Mouse (Mus musculus) lung, embryonic 14.5 days (tissue): ENCODE data around the gene 9130023H24Rik. TPM values are rescaled to one million over a fixed set of nuclear protein-coding genes. Genes with fewer than 3 reads are reported as not detected.

Experiments used
- ATAC-seq: fragments of 200-750 bp; cut with Nextera tagmentation; 2 replicates; pipeline ENCODE4 v1.8.0; 2017; ENCODE audit warnings: mild to moderate bottlenecking, moderate TSS enrichment, moderate library complexity; ENCODE audit not compliant: insufficient read depth
- DNase-seq: peaks from one replicate; pipeline ENCODE4 v3.0.0-alpha.2; 2015
- H3K27ac ChIP-seq: fragments of 300-500 bp; sonication (generic); 2 replicates; pipeline ENCODE4 v1.5.1; 2014; ENCODE audit warnings: low read depth, mild to moderate bottlenecking, moderate library complexity
- H3K27me3 ChIP-seq: fragments of 300-500 bp; sonication (generic); 2 replicates; pipeline ENCODE4 v1.6.1; 2014; ENCODE audit warnings: low read length, control low read depth; ENCODE audit not compliant: insufficient read depth
- H3K36me3 ChIP-seq: fragments of 300-500 bp; sonication (generic); 2 replicates; pipeline ENCODE4 v1.6.1; 2014; ENCODE audit warnings: control low read depth; ENCODE audit not compliant: insufficient read depth
- H3K4me1 ChIP-seq: fragments of 300-500 bp; sonication (generic); 2 replicates; pipeline ENCODE4 v1.6.1; 2014; ENCODE audit warnings: antibody characterized with exemption, control low read depth; ENCODE audit not compliant: insufficient read depth
- H3K4me2 ChIP-seq: fragments of 300-500 bp; sonication (generic); 2 replicates; pipeline ENCODE4 v1.6.1; 2014; ENCODE audit warnings: mild to moderate bottlenecking
- H3K4me3 ChIP-seq: fragments of 300-500 bp; sonication (generic); 2 replicates; pipeline ENCODE4 v1.5.1; 2014; ENCODE audit warnings: low read depth, low read length
- H3K9ac ChIP-seq: fragments of 300-500 bp; sonication (generic); 2 replicates; pipeline ENCODE4 v1.6.1; 2014
- H3K9me3 ChIP-seq: fragments of 300-500 bp; sonication (generic); 2 replicates; pipeline ENCODE4 v1.6.1; 2016; ENCODE audit warnings: low read depth, low read length, control low read depth
- CTCF ChIP-seq: IDR thresholded peaks from 2 replicates; pipeline ENCODE4 v1.5.1; 2016; ENCODE audit warnings: antibody characterized with exemption, low read depth
- WGBS: fragments of 180-500 bp; shearing (Covaris S2); extraction: QIAGEN DNeasy Blood & Tissue Kit; methylation state at CpG from one replicate; pipeline ENCODE4 v1.1.7; 2014; 5-methylcytosine and 5-hydroxymethylcytosine counted together
- polyA plus RNA-seq: library from polyadenylated mRNA; unstranded; fragments of >200 nt; fragmentation: Nextera tagmentation; extraction: Ambion mirVana; gene quantifications from 2 replicates; pipeline ENCODE4 v1.2.1, GENCODE M21; 2014

9130023H24Rik gene
- polyA plus RNA-seq, 1 experiment from 2014 or later, result 8.2 TPM

GRCm38 (mm10) chr7:128219952-128220351 is 17.9 kb downstream of the 9130023H24Rik start:
- no peaks in the 10 kb centered on the region for H3K27me3 ChIP-seq
- no peak overlapping the region for H3K9ac ChIP-seq
- H3K9me3 ChIP-seq, result no peaks in the 10 kb centered on the region
- TF ChIP-seq CTCF, result no peak
- 77% methylated on average over 4 of the region's 4 CpGs for WGBS
- H3K4me3 ChIP-seq, result no peak overlapping the region
- no peak overlapping the region for H3K27ac ChIP-seq
- no peaks in the 10 kb centered on the region for H3K36me3 ChIP-seq
- no peak for ATAC-seq
- H3K4me2 ChIP-seq, result no peak overlapping the region
- H3K4me1 ChIP-seq, result no peaks in the 10 kb centered on the region
- DNase-seq, result no peak

DNA sequence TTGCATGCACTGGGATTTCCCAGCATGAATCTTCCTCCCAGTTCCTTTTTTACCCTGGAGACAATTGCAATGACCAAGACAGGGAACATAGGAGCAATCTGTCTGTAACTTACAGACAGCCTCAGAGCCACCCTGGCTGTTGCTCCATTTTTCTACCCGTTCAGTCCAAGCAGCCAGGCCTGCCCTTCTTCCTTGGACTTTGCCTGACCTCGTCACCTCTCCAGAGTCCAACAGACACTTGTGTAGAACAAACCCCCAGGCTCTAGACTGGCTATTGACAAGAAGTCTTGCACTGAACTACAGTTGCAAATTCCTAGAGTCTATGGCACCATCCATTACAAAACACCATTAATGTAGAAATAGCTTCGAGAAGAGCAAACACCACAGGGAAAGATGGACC is 28.0 kb downstream of the 9130023H24Rik start:
- Histone ChIP-seq H3K36me3 (no peaks in the 10 kb centered on the region), H3K9ac (no peak overlapping the region), H3K9me3 (no peaks in the 10 kb centered on the region), H3K27me3 (no peaks in the 10 kb centered on the region), H3K4me3 (no peak overlapping the region), H3K4me1 (no peaks in the 10 kb centered on the region), H3K27ac (no peak overlapping the region), H3K4me2 (no peak overlapping the region)
- DNase-seq (no peak), ATAC-seq (no peak)
- no peak for TF ChIP-seq CTCF
- WGBS, result 38% methylated on average over 3 of the region's 3 CpGs

GRCm38 (mm10) chr7:128208187-128208586 is 29.6 kb downstream of the 9130023H24Rik start:
- Histone ChIP-seq H3K4me2 (no peak overlapping the region), H3K9me3 (no peaks in the 10 kb centered on the region), H3K27me3 (no peaks in the 10 kb centered on the region), H3K9ac (no peak overlapping the region), H3K27ac (no peak overlapping the region), H3K4me3 (no peak overlapping the region), H3K4me1 (no peaks in the 10 kb centered on the region), H3K36me3 (no peaks in the 10 kb centered on the region)
- DNase-seq, result peak; percentile 91
- peak; percentile 93 for TF ChIP-seq CTCF
- WGBS, result 4% methylated on average over 4 of the region's 4 CpGs
- no peak for ATAC-seq

DNA sequence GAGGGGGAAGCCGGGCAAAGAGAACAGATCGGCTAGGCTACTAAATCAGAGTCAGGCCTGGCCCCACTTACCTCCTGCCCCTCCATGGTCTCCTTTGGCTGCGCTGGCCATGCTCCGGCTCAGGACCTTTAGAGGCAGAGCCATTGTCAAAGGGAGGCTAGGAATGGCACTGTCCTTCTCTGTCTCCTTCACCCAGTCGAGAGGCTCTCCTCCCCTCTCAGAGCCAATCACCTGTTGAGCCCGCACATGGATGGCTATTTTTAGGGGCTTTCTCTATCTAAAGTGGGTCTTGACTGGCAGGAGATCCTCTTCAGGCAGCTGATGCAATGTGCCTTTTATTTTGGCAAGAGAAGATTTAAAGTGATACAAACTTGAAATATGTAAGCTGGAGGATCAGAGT is 31.7 kb downstream of the 9130023H24Rik start, which contains the start of gene Cox6a2:
TSS of gene Cox6a2 (minus strand) at position 236 of the 400 bp plus-strand sequence.
- Histone ChIP-seq H3K4me2 (no peak within 1 kb of the TSS), H3K9ac (no peak within 1 kb of the TSS), H3K4me3 (no peak within 1 kb of the TSS), H3K27ac (no peak within 1 kb of the TSS), H3K4me1 (no peaks in the 10 kb centered on the region), H3K9me3 (no peaks in the 10 kb centered on the region), H3K27me3 (no peaks in the 10 kb centered on the region), H3K36me3 (no peaks in the 10 kb centered on the region)
- 62% methylated on average over 6 of the region's 6 CpGs for WGBS
- TF ChIP-seq CTCF, result no peak
- ATAC-seq (no peak), DNase-seq (no peak)

DNA sequence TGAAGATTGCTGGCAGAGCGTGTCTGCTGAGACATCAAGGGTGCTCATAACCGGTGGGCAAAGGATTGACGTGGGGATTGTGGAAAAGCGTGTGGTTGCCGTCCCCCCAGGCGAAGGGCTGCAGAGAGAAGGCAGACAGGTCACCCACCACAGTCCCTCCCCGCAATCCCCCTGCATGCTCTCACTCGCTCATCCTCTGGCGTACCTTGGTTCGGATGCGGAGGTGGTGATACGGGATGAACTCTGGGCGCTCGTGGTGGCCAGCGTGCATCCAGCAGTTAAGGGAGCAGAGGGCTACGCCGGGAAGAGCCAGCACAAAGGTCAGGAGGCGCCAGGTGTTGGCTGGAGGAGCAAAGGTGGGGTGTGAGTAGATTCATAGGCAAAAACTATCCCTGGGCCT is 32.1 kb downstream of the 9130023H24Rik start:
- no peak overlapping the region for H3K9ac ChIP-seq
- H3K9me3 ChIP-seq, result no peaks in the 10 kb centered on the region
- 78% methylated on average over 18 of the region's 18 CpGs for WGBS
- H3K27ac ChIP-seq, result no peak overlapping the region
- no peaks in the 10 kb centered on the region for H3K27me3 ChIP-seq
- no peaks in the 10 kb centered on the region for H3K4me1 ChIP-seq
- no peak for TF ChIP-seq CTCF
- H3K4me3 ChIP-seq, result no peak overlapping the region
- no peaks in the 10 kb centered on the region for H3K36me3 ChIP-seq
- H3K4me2 ChIP-seq, result no peak overlapping the region
- DNase-seq (no peak), ATAC-seq (no peak)

- Histone ChIP-seq H3K9ac (no peak overlapping the region), H3K4me2 (no peak overlapping the region), H3K9me3 (no peaks in the 10 kb centered on the region), H3K4me3 (no peak overlapping the region), H3K36me3 (no peaks in the 10 kb centered on the region), H3K4me1 (no peaks in the 10 kb centered on the region), H3K27me3 (no peaks in the 10 kb centered on the region), H3K27ac (no peak overlapping the region)
- no peak for DNase-seq
- ATAC-seq, result no peak
- no peak for TF ChIP-seq CTCF
- WGBS, result 83% methylated on average over 8 of the region's 8 CpGs
Observed at GRCm38 (mm10) chr7:128204179-128204578, 33.7 kb downstream of the 9130023H24Rik start.

DNA sequence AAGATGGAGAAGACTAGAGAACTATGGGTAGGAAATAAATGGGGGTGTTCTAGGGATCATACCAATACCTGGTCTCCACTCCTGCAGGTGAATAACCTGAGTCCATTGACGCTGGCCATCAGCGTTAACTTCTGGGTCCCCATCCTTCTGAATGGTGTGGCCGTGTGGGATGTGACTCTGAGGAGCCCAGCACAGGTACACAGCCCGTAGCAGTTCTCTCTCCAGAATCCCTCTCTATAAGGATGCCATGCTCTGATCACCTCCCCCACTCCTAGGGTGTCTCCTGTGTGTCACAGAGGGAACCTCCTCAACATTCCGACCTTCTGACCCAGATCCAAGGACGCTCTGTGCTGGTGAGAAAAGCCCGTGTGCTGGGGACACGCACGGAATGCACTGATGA is 34.8 kb downstream of the 9130023H24Rik start:
- 72% methylated on average over 9 of the region's 9 CpGs for WGBS
- no peak overlapping the region for H3K4me3 ChIP-seq
- no peak overlapping the region for H3K27ac ChIP-seq
- no peaks in the 10 kb centered on the region for H3K27me3 ChIP-seq
- no peaks in the 10 kb centered on the region for H3K36me3 ChIP-seq
- no peak overlapping the region for H3K4me2 ChIP-seq
- H3K9ac ChIP-seq, result no peak overlapping the region
- ATAC-seq, result no peak
- H3K4me1 ChIP-seq, result no peaks in the 10 kb centered on the region
- no peak for DNase-seq
- no peak for TF ChIP-seq CTCF
- no peaks in the 10 kb centered on the region for H3K9me3 ChIP-seq

- no peaks in the 10 kb centered on the region for H3K36me3 ChIP-seq
- DNase-seq, result no peak
- H3K9me3 ChIP-seq, result no peaks in the 10 kb centered on the region
- TF ChIP-seq CTCF, result no peak
- H3K27me3 ChIP-seq, result no peaks in the 10 kb centered on the region
- no peak overlapping the region for H3K4me3 ChIP-seq
- 82% methylated on average over 9 of the region's 9 CpGs for WGBS
- no peak overlapping the region for H3K27ac ChIP-seq
- ATAC-seq, result no peak
- no peak overlapping the region for H3K4me2 ChIP-seq
- no peaks in the 10 kb centered on the region for H3K4me1 ChIP-seq
- H3K9ac ChIP-seq, result no peak overlapping the region
Observed at GRCm38 (mm10) chr7:128201607-128202006, 36.2 kb downstream of the 9130023H24Rik start.

Other genes starting within 250 kb of the 9130023H24Rik start
- gene Pycard, start 244.2 kb downstream of the 9130023H24Rik start, polyA plus RNA-seq, result 22.1 and 26.8 TPM in 2 replicates
- not detected in 2 replicates for gene Trim72, start 234.1 kb downstream of the 9130023H24Rik start, polyA plus RNA-seq
- 0.74 and 1.4 TPM in 2 replicates for gene Itgam, start 175.4 kb downstream of the 9130023H24Rik start, polyA plus RNA-seq
- not detected in 2 replicates for gene Gm49368, start 175.3 kb downstream of the 9130023H24Rik start, polyA plus RNA-seq
- 0.11 and 0.12 TPM in 2 replicates for gene Itgax, start 108.5 kb downstream of the 9130023H24Rik start, polyA plus RNA-seq
- not detected in 2 replicates for gene Itgad, start 83.7 kb downstream of the 9130023H24Rik start, polyA plus RNA-seq
- gene Cox6a2, start 31.6 kb downstream of the 9130023H24Rik start, polyA plus RNA-seq, result 0.29 and 7.4 TPM in 2 replicates
- 19.2 and 22.0 TPM in 2 replicates for gene Armc5, start 689 bp downstream of the 9130023H24Rik start, polyA plus RNA-seq
- gene Tgfb1i1, start 8.8 kb upstream of the 9130023H24Rik start, polyA plus RNA-seq, result 141 and 150 TPM in 2 replicates
- 0.37 TPM in 1 of 2 replicates, not detected in the other for gene Slc5a2, start 27.6 kb upstream of the 9130023H24Rik start, polyA plus RNA-seq
- gene BC017158, start 60.1 kb upstream of the 9130023H24Rik start, polyA plus RNA-seq, result 38.6 and 40.4 TPM in 2 replicates
- gene Rgs10, start 180.7 kb upstream of the 9130023H24Rik start, polyA plus RNA-seq, result 31.1 and 31.2 TPM in 2 replicates
- 38.4 TPM in 2 replicates for gene Tial1, start 223.7 kb upstream of the 9130023H24Rik start, polyA plus RNA-seq